Mouse (Mus musculus): ENCODE results near the gene Sec14l3. TPM values are rescaled to one million over a fixed set of nuclear protein-coding genes. Genes with fewer than 3 reads are reported as not detected.

The Sec14l3 gene
- polyA plus RNA-seq, 1 experiment from 2014 or later: 2.1 TPM

DNA sequence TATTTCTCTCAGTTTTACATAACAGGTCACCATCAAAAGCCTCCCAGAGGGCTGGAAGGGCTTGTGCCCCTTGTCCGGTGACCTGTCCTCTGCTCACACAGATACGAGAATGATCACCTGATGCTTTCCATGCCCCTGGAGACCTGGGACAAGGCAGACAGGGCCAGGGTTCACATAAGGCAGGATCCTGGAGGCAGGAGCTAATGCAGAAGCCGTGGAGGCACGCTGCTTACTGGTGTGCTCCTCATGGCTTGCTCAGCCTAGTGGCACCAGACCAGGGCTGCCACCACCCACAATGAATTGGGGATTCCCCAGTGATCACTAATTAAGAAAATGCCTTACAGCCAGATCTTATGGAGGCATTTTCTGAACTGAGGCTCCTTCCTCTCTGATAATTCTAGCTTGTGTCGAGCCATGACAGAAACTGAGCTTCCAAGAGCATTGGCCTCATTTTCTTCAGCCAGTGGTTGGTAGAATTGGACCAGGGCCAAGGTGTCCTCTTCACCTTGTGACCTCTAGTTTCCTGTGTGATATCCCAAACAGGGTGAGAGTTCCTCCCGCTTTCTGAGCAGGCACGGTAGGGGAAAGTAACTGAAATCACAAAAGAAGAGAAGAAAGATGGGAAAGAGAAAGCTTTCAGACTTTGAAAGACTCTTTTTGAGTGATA lies 13.8 kb downstream of the Sec14l3 start:
- Histone ChIP-seq H3K4me2 (ENCODE audit: low read depth, low read length) (no peak overlapping the region), H3K9ac (ENCODE audit: low read length) (no peak overlapping the region), H3K4me1 (ENCODE audit: control insufficient read depth, insufficient read depth, low read length) (no peaks in the 10 kb centered on the region), H3K9me3 (replicated peaks; ENCODE audit: control insufficient read depth, low read length) (no peaks in the 10 kb centered on the region), H3K27ac (ENCODE audit: low read length) (no peak overlapping the region), H3K27me3 (ENCODE audit: control insufficient read depth, insufficient read depth, low read length) (no peaks in the 10 kb centered on the region), H3K4me3 (ENCODE audit: low read length) (no peak overlapping the region), H3K36me3 (ENCODE audit: control insufficient read depth, insufficient read depth) (no peaks in the 10 kb centered on the region)
- ATAC-seq (replicated peaks; ENCODE audit: extremely low read depth, insufficient read depth, low FRiP score): no peak
- 76% methylated on average over 7 of the region's 7 CpGs for WGBS

DNA sequence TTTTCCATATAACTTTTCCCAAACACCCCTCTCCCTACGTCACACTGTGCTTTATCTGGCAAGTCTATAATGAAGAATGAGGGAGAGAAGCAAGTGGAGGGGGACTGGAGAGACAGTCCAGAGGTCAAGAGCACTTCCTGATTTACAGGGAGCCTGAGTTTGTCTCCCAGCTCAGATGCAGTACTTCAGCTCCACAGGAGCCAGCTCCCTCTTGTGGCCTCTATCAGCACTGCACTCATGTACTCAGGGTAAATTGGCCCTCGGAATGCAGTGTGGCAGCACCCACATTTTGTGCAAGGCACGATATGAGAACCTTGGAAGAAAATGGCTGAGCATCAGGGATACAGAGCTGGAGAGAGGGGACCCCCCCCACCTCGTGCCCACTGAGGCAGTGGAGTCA lies 15.6 kb downstream of the Sec14l3 start:
- no peak for ATAC-seq (replicated peaks; ENCODE audit: extremely low read depth, insufficient read depth, low FRiP score)
- no peak overlapping the region for H3K4me2 ChIP-seq (ENCODE audit: low read depth, low read length)
- WGBS: 14% methylated on average over 4 of the region's 4 CpGs
- no peaks in the 10 kb centered on the region for H3K36me3 ChIP-seq (ENCODE audit: control insufficient read depth, insufficient read depth)
- H3K4me3 ChIP-seq (ENCODE audit: low read length): no peak overlapping the region
- no peaks in the 10 kb centered on the region for H3K9me3 ChIP-seq (replicated peaks; ENCODE audit: control insufficient read depth, low read length)
- H3K27me3 ChIP-seq (ENCODE audit: control insufficient read depth, insufficient read depth, low read length): no peaks in the 10 kb centered on the region
- no peaks in the 10 kb centered on the region for H3K4me1 ChIP-seq (ENCODE audit: control insufficient read depth, insufficient read depth, low read length)
- H3K27ac ChIP-seq (ENCODE audit: low read length): no peak overlapping the region
- no peak overlapping the region for H3K9ac ChIP-seq (ENCODE audit: low read length)

DNA sequence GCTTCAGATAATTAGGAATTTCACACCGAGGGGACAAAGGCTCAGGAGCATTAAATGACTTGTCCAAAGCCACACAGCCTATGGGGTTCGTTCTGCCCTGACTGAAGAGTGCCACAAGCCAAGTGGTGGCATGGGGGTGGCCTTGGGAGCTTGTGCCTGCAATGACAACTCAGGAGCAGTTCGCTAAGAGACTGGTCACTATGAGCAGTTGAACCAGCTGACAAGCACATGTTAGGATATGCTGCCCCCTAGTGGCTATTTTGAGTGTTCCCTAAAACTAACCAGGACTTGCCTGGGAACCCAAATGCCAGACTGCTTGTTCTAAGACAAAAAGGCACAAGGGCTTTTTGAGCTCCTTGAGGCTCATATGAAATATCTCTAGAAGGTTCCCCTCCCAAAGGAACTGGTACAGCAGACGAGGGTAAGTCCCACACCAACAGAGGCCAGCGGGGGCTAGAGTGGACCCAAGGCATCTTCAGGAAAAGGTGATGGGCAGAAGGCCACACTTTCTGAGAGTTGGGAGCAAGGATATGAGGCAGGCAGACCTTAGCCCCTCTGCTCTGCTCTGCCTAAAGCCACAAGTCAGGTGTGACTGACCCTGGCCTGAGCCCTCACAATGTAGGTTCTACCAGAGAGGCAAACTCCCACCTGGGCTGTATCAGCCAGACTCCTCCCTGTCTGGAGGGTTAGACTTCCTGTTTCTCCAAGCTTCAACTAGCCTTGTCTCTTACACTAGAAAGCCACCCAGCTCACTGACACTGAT lies 18.9 kb downstream of the Sec14l3 start:
- WGBS: 36% methylated on average over 5 of the region's 5 CpGs
- H3K4me2 ChIP-seq (ENCODE audit: low read depth, low read length): no peak overlapping the region
- ATAC-seq (replicated peaks; ENCODE audit: extremely low read depth, insufficient read depth, low FRiP score): no peak

DNA sequence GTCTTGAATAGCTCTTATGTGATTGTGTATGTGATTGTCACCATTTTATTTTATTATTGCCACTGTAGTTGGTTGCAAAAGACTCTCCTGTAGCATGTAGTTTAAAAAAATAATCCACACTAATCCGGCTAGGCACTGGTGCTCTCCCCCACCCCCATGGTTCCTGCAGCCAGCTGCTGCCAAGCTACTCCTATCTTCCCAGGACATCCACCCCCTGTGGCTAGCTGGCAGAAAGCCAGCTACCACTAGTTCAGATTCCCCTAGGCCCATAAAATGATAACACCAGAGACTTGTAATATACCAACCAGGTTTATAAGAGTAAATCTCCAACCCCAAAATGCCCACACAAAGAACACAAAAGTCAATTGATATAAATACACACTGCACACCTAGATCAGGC lies 21.6 kb downstream of the Sec14l3 start:
- H3K9me3 ChIP-seq (replicated peaks; ENCODE audit: control insufficient read depth, low read length): peaks cover 8% of the 10 kb centered on the region
- no peak overlapping the region for H3K27ac ChIP-seq (ENCODE audit: low read length)
- no peaks in the 10 kb centered on the region for H3K27me3 ChIP-seq (ENCODE audit: control insufficient read depth, insufficient read depth, low read length)
- H3K4me2 ChIP-seq (ENCODE audit: low read depth, low read length): no peak overlapping the region
- no peak overlapping the region for H3K9ac ChIP-seq (ENCODE audit: low read length)
- no peak for ATAC-seq (replicated peaks; ENCODE audit: extremely low read depth, insufficient read depth, low FRiP score)
- WGBS: 56% methylated on average over 1 of the region's 1 CpGs
- H3K36me3 ChIP-seq (ENCODE audit: control insufficient read depth, insufficient read depth): peaks cover 7% of the 10 kb centered on the region
- H3K4me1 ChIP-seq (ENCODE audit: control insufficient read depth, insufficient read depth, low read length): no peaks in the 10 kb centered on the region
- H3K4me3 ChIP-seq (ENCODE audit: low read length): no peak overlapping the region

More for the DNA sequence above, 18.9 kb downstream of the Sec14l3 start:
- Histone ChIP-seq H3K9ac (ENCODE audit: low read length) (no peak overlapping the region), H3K27me3 (ENCODE audit: control insufficient read depth, insufficient read depth, low read length) (no peaks in the 10 kb centered on the region), H3K4me3 (ENCODE audit: low read length) (no peak overlapping the region), H3K9me3 (replicated peaks; ENCODE audit: control insufficient read depth, low read length) (0 out of 2 replicates have a peak, but pooled peaks cover 2% of the 10 kb centered on the region), H3K4me1 (ENCODE audit: control insufficient read depth, insufficient read depth, low read length) (no peaks in the 10 kb centered on the region), H3K36me3 (ENCODE audit: control insufficient read depth, insufficient read depth) (no peaks in the 10 kb centered on the region), H3K27ac (ENCODE audit: low read length) (no peak overlapping the region)

DNA sequence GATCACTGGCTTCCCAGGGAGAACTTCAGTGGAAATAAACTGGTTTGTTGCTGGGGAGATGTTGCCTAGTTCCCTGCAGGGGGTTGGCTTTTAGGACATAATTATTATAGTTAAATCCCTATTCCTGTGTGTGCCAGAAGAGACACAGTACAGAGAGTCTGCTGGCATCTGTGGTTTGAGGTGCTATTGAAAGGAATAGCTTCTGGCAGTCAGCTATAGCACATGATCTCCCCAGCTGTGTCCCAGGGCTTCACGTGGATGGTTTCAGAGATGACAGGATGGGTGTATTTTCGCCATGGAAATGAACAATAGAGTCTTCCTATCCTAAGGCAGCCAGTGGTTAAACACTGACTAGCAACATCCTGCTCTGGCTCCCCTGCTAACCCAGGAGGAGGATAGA lies 22.6 kb downstream of the Sec14l3 start:
- H3K4me3 ChIP-seq (ENCODE audit: low read length): no peak overlapping the region
- no peak overlapping the region for H3K9ac ChIP-seq (ENCODE audit: low read length)
- no peak overlapping the region for H3K27ac ChIP-seq (ENCODE audit: low read length)
- no peak for ATAC-seq (replicated peaks; ENCODE audit: extremely low read depth, insufficient read depth, low FRiP score)
- H3K27me3 ChIP-seq (ENCODE audit: control insufficient read depth, insufficient read depth, low read length): no peaks in the 10 kb centered on the region
- peaks cover 10% of the 10 kb centered on the region for H3K9me3 ChIP-seq (replicated peaks; ENCODE audit: control insufficient read depth, low read length)
- 45% methylated on average over 2 of the region's 2 CpGs for WGBS
- H3K36me3 ChIP-seq (ENCODE audit: control insufficient read depth, insufficient read depth): peaks cover 17% of the 10 kb centered on the region
- H3K4me2 ChIP-seq (ENCODE audit: low read depth, low read length): no peak overlapping the region
- no peaks in the 10 kb centered on the region for H3K4me1 ChIP-seq (ENCODE audit: control insufficient read depth, insufficient read depth, low read length)

DNA sequence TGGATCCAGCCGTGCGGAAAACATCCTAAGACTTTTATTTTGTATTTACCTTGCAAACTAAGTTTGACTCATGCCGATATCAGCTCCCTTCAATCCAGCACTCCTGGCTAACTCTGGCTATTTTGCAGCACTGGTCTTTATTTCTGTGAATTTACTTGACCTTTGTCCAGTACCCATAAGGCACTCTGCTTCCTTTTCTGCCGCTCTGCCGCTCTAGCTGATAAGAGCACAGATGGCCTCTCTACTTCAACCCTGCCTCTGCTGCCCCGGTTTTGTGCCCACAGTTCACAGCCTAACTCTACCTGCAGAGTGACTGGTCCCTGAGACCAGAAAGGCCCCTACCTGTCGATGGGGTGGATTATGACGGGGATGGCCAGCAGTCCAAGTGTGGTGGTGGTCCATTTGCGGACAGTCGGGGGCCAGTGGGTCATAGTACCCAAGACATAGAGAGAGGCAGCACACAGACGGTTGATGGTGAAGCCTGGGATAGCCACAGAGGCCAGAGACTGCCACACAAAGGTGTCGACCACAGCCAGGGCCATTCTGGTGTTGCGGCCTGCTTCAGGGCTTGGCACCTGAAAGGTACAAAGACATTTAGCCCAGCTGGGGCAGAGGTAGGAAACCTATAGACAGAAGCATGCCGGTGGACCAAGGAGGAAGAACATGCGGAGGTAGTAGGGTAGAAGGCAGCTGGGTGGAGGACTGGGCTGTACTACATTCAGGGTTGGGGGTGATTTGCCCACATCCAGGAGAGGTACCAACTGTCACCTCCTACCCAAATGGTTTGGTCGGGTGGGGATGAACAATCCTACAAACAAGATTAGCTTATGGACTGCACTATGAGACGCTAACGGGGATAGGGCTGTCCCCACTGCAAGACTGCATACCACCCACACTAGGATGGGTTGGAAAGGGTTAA lies 29.1 kb downstream of the Sec14l3 start:
- 75% methylated on average over 18 of the region's 18 CpGs for WGBS
- no peak for ATAC-seq (replicated peaks; ENCODE audit: extremely low read depth, insufficient read depth, low FRiP score)
- H3K4me3 ChIP-seq (ENCODE audit: low read length): peak overlapping the region; percentile 76

DNA sequence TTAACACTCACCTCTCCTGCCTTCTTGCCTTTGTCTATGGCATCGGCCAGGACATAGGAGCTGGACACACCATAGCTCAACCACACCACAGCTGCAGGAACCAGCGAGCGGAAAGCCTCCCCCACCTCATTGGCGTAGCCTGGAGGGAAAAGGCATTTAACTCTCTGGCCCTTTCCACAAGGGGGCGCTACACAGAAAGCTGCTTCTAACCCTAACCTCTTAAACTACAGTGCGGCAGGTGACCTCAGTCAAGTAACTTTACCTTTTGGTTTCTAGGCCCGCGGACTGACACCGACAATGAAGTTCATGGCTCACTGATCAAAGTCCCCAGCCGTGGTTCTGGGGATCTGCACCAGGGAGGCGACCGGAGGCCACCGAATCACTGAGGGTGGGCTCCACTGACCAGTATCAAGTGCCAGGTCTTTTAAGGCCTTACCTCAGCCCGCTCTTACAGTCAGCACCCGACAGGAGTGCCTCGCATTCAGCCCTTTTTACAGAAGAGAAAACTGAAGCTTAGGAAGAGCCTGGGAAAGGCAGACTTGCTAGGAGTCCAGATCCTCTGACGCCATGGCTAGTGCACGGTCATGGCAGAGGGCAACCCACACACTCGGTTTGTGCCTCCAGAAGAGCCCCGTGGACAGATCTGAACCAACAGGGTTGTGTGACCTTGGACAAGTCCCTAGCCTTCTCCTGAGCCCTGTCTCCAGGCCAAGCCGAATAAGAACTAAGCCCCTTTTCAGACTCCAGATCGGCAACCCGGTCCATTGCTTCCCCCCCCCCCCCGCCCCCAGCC lies 29.9 kb downstream of the Sec14l3 start:
- H3K27ac ChIP-seq (ENCODE audit: low read length): peak overlapping the region; percentile 94
- ATAC-seq (replicated peaks; ENCODE audit: extremely low read depth, insufficient read depth, low FRiP score): no peak
- peak overlapping the region; percentile 64 for H3K4me2 ChIP-seq (ENCODE audit: low read depth, low read length)
- H3K9me3 ChIP-seq (replicated peaks; ENCODE audit: control insufficient read depth, low read length): peaks cover 8% of the 10 kb centered on the region
- 10% methylated on average over 23 of the region's 24 CpGs for WGBS
- H3K4me3 ChIP-seq (ENCODE audit: low read length): peak overlapping the region; percentile 76
- H3K27me3 ChIP-seq (ENCODE audit: control insufficient read depth, insufficient read depth, low read length): no peaks in the 10 kb centered on the region
- peaks cover 21% of the 10 kb centered on the region for H3K4me1 ChIP-seq (ENCODE audit: control insufficient read depth, insufficient read depth, low read length)
- peak overlapping the region; percentile 81 for H3K9ac ChIP-seq (ENCODE audit: low read length)
- H3K36me3 ChIP-seq (ENCODE audit: control insufficient read depth, insufficient read depth): peaks cover 25% of the 10 kb centered on the region

More for the DNA sequence above, 29.1 kb downstream of the Sec14l3 start:
- peaks cover 8% of the 10 kb centered on the region for H3K9me3 ChIP-seq (replicated peaks; ENCODE audit: control insufficient read depth, low read length)
- no peak overlapping the region for H3K9ac ChIP-seq (ENCODE audit: low read length)
- peak overlapping the region; percentile 64 for H3K4me2 ChIP-seq (ENCODE audit: low read depth, low read length)
- peaks cover 21% of the 10 kb centered on the region for H3K4me1 ChIP-seq (ENCODE audit: control insufficient read depth, insufficient read depth, low read length)
- peaks cover 25% of the 10 kb centered on the region for H3K36me3 ChIP-seq (ENCODE audit: control insufficient read depth, insufficient read depth)
- H3K27me3 ChIP-seq (ENCODE audit: control insufficient read depth, insufficient read depth, low read length): no peaks in the 10 kb centered on the region
- no peak overlapping the region for H3K27ac ChIP-seq (ENCODE audit: low read length)
